Mouse (Mus musculus) testis, adult 2 months (tissue): Measurements from ENCODE around the gene Myo1e.

Experiments
- CTCF ChIP-seq: fragments of 200-500 bp; IDR thresholded peaks from 2 replicates; pipeline ENCODE4 v1.5.1; 2012; ENCODE audit warnings: low read depth, mild to moderate bottlenecking, inconsistent platforms, low read length, moderate library complexity; ENCODE audit not compliant: control insufficient read depth, insufficient read depth, insufficient replicate concordance
- POLR2A ChIP-seq: fragments of 200-500 bp; IDR thresholded peaks from 2 replicates; pipeline ENCODE4 v1.6.1; 2012; ENCODE audit warnings: low read depth, mild to moderate bottlenecking, inconsistent platforms, low read length, moderate library complexity; ENCODE audit not compliant: control insufficient read depth

DNA sequence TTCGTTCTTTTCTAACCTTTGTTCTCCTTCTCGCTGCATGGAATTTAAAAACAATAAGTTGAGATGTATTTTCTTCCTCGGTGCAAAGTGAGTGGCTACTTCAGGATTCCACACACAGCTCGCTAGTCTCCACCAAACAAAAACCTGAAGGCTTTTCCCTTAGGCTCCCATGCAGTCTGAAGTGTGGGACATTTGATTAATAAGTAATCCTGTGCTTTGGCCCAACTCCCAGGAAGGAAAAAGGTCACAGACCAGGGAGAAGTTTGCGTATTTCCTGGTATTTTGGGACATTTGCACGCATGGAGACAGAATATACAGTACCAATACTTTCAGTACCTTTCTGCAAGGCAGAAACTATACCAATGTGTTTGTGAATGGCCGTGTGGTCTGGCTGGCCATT is 64.0 kb downstream of the Myo1e start:
- TF ChIP-seq POLR2A (no peak), CTCF (no peak)
